Mouse (Mus musculus) CH12.LX (cell line): ENCODE measurements at regions not wholly inside any gene's neighbourhood (a gene's known extent, or its start where the extent isn't known, plus 50 kb on each side); places are given as distances from the start of the nearest gene placed in this dataset.

Experiments
- DNase-seq: peaks from one replicate; pipeline ENCODE4 v3.0.0-alpha.2; 2013; ENCODE audit errors: extremely low read depth
- H3K27ac ChIP-seq: 2 replicates; pipeline ENCODE4 v1.5.1; 2012; ENCODE audit warnings: low read depth, mild to moderate bottlenecking, control low read depth, moderate library complexity; ENCODE audit not compliant: insufficient read depth
- H3K27me3 ChIP-seq: replicated peaks from 2 replicates; pipeline ENCODE3; 2012; ENCODE audit warnings: inconsistent platforms
- H3K36me3 ChIP-seq, 2 experiments: replicated peaks in 1 of 2; 2 replicates each; pipeline versions ENCODE3 to v1.6.1; 2012; ENCODE audit warnings: inconsistent platforms in 1 of 2, low read length in 1 of 2, mild to moderate bottlenecking in 1 of 2, mixed read lengths in 1 of 2, moderate library complexity in 1 of 2; ENCODE audit not compliant: control insufficient read depth in 1 of 2, insufficient read depth in 1 of 2
- H3K4me1 ChIP-seq, 2 experiments: 2 replicates each; pipeline ENCODE4 v1.6.1; 2012; ENCODE audit warnings: inconsistent platforms in 1 of 2, moderate library complexity in 1 of 2; ENCODE audit not compliant: insufficient read depth in 2 of 2, control insufficient read depth in 1 of 2
- H3K4me2 ChIP-seq: 2 replicates; pipeline ENCODE4 v1.6.1; 2012; ENCODE audit warnings: low read depth, mild to moderate bottlenecking, control low read depth; ENCODE audit not compliant: poor library complexity, insufficient read depth, severe bottlenecking
- H3K4me3 ChIP-seq, 3 experiments: fragments of 150-350 bp in 1 of 3; sonication (generic) in 1 of 3; replicated peaks in 1 of 3; 2 replicates each; pipeline versions ENCODE3 to v1.5.1; 2011 to 2012; ENCODE audit warnings: low read depth in 2 of 3, low read length in 2 of 3, mild to moderate bottlenecking in 2 of 3, moderate library complexity in 2 of 3, control low read depth in 1 of 3, improper control_type of control experiment in 1 of 3, inconsistent platforms in 1 of 3, mixed read lengths in 1 of 3; ENCODE audit not compliant: poor library complexity in 1 of 3
- H3K79me2 ChIP-seq: replicated peaks from 2 replicates; pipeline ENCODE4 v1.6.1; 2012; ENCODE audit warnings: mild to moderate bottlenecking, moderate library complexity; ENCODE audit not compliant: control insufficient read depth, poor library complexity, insufficient read depth, severe bottlenecking; ENCODE audit errors: extremely low read depth
- H3K9ac ChIP-seq: 2 replicates; pipeline ENCODE4 v1.6.1; 2012; ENCODE audit warnings: low read depth, mild to moderate bottlenecking, control low read depth, moderate library complexity; ENCODE audit not compliant: insufficient read depth
- H3K9me3 ChIP-seq: replicated peaks from 2 replicates; pipeline ENCODE3; 2012; ENCODE audit warnings: low read length, inconsistent platforms, mixed read lengths
- CTCF ChIP-seq, 2 experiments: IDR thresholded peaks in 1 of 2; conservative IDR thresholded peaks in 1 of 2; 2 replicates each; pipeline ENCODE4 v1.5.1; 2011 to 2012; ENCODE audit warnings: low read depth in 2 of 2, low read length in 2 of 2, improper control_type of control experiment in 1 of 2, inconsistent platforms in 1 of 2, mild to moderate bottlenecking in 1 of 2, moderate library complexity in 1 of 2
- ELF1 ChIP-seq: IDR thresholded peaks from 2 replicates; pipeline ENCODE4 v1.6.1; 2014; ENCODE audit warnings: low read depth, mild to moderate bottlenecking, inconsistent platforms, low read length, improper control_type of control experiment
- EP300 ChIP-seq: IDR thresholded peaks from 2 replicates; pipeline ENCODE4 v1.6.1; 2011; ENCODE audit warnings: low read length, improper control_type of control experiment
- ETS1 ChIP-seq: conservative IDR thresholded peaks from 2 replicates; pipeline ENCODE4 v1.6.1; 2012; ENCODE audit warnings: low read depth, mild to moderate bottlenecking, inconsistent platforms, low read length, improper control_type of control experiment, moderate library complexity
- GABPA ChIP-seq: IDR thresholded peaks from 2 replicates; pipeline ENCODE4 v1.6.1; 2012; ENCODE audit warnings: low read depth, low read length, improper control_type of control experiment, inconsistent platforms; ENCODE audit not compliant: insufficient replicate concordance
- JUND ChIP-seq: conservative IDR thresholded peaks from 2 replicates; pipeline ENCODE4 v1.6.1; 2011; ENCODE audit warnings: low read depth, low read length, improper control_type of control experiment
- POLR2AphosphoS2 ChIP-seq: IDR thresholded peaks from 2 replicates; pipeline ENCODE4 v1.6.1; 2011; ENCODE audit warnings: low read depth, low read length, improper control_type of control experiment
- SIN3A ChIP-seq: IDR thresholded peaks from 2 replicates; pipeline ENCODE4 v1.6.1; 2012; ENCODE audit warnings: low read length, improper control_type of control experiment, inconsistent platforms
- SMC3 ChIP-seq: IDR thresholded peaks from 2 replicates; pipeline ENCODE4 v1.6.1; 2011; ENCODE audit warnings: low read depth, low read length, improper control_type of control experiment
- TCF12 ChIP-seq: IDR thresholded peaks from 2 replicates; pipeline ENCODE4 v1.6.1; 2014; ENCODE audit warnings: low read depth, mild to moderate bottlenecking, inconsistent platforms, low read length, improper control_type of control experiment
- ZNF384 ChIP-seq: IDR thresholded peaks from 2 replicates; pipeline ENCODE4 v1.6.1; 2012; ENCODE audit warnings: low read depth, low read length, improper control_type of control experiment, inconsistent platforms
- dilution Hi-C: fragments of 300-500 bp; cut with MboI; formaldehyde crosslinking; loops from 2 replicates; pipeline ENCODE4 v1.14.3; 2020; ENCODE audit warnings: low sequenced_read_pairs; ENCODE audit not compliant: extremely low pct_unique_long_range_greater_than_20kb, extremely low pct_ligation_motif_present
- in situ Hi-C: fragments of 300-500 bp; cut with MboI; formaldehyde crosslinking; loops from 3 replicates; pipeline ENCODE4 v1.14.3; 2019; ENCODE audit warnings: low sequenced_read_pairs, low pct_ligation_motif_present, low pct_unique_long_range_greater_than_20kb, mixed read lengths

DNA sequence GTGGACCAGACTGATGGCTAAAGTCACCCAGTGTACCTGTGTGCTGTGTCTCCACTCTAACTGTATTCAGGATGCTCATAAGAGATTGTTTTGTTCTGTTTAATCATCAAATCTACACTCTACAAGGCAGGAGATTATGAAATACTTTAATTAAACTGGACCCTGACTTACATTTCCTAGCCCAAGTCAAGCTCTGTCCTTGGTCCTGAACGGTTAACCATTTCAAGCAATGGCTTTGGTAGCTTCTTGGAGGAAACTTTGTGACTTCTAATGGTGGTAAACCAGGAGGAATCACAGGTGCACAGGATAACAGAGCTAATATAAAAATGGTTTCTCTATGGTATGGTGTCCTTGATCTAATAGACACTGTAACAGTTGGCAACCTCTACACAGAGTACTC lies 370.4 kb downstream of the Nbas start:
- in situ Hi-C loops (no loop called here), dilution Hi-C loops (no loop called here)
- H3K4me3 ChIP-seq, result no peak overlapping the region
- no peaks in the 10 kb centered on the region for H3K36me3 ChIP-seq
- no peaks in the 10 kb centered on the region for H3K4me1 ChIP-seq
- H3K27ac ChIP-seq, result no peak overlapping the region
- peak; percentile 14 for DNase-seq
- no peaks in the 10 kb centered on the region for H3K79me2 ChIP-seq
- no peak for TF ChIP-seq TCF12
- TF ChIP-seq SIN3A, result no peak
- TF ChIP-seq JUND, result no peak
- TF ChIP-seq SMC3, result no peak
- TF ChIP-seq ZNF384, result no peak
- TF ChIP-seq ETS1, result no peak
- TF ChIP-seq ELF1, result no peak
- TF ChIP-seq POLR2AphosphoS2, result no peak
- no peak for TF ChIP-seq GABPA
- no peak for TF ChIP-seq EP300
- TF ChIP-seq CTCF (conservative IDR thresholded peaks at IDR 0.05 in 1 of 2, IDR thresholded peaks at IDR 0.05 in 1 of 2; ENCODE audit: low read depth in 2 of 2, low read length in 2 of 2), result no peak
- no peaks in the 10 kb centered on the region for H3K9me3 ChIP-seq
- H3K4me2 ChIP-seq, result no peak overlapping the region
- no peaks in the 10 kb centered on the region for H3K27me3 ChIP-seq
- no peak overlapping the region for H3K9ac ChIP-seq
